Comparison of ENCODE assay signal across 8 mouse cellular contexts in the genomic region with DNA sequence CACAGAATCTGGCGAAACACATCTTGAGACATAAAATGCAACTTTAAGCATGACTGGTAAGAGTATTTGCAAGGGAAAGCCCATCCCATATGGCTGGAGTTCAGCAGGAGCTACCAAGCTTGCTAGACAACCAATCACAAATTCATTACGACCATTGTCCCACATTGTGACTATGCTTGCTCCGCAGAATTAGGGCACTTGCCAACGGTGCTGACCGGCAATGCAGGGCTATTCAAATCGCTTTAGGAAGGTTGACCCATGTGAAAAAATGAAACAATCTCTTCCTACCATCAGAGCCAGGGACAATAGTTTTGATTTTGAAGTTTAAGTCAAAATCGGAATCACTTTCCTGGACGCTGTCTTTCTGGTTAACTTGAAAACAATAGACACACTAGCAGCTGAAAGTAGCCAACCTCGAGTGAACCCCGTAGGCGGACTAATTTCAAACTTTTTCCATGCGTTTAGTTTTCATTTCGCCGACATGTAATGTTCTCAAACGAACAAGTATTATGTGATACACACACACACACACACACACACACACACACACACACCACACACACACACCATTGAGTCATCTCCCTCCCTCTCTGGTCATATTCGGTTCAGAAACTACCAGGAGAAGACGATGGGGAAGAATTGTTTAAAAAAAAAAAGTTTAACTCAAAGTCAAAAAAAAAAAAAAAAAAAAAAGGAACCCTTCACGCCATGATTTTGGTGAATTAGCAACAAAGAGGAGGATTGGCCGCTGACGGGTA. TPM values are rescaled to one million over a fixed set of nuclear protein-coding genes. Genes with fewer than 3 reads are reported as not detected.
DNase-seq lines count a peak whose midpoint lies in the region; ATAC-seq and TF ChIP-seq lines count a peak whose summit lies in the region.

Kat2b (plus strand) TSS at position 701 of the 758 bp plus-strand sequence.

- peak within 1 kb of the TSS; percentile 87 for H3K4me3 ChIP-seq in forebrain, postnatal 0 days (ENCODE audit: low read depth, low read length)
- H3K4me3 ChIP-seq in hindbrain, embryonic 12.5 days = peak within 1 kb of the TSS; percentile 96
- peak within 1 kb of the TSS; percentile 79 for H3K4me3 ChIP-seq in left cerebral cortex, adult 2 months

- H3K27ac ChIP-seq in forebrain, postnatal 0 days (ENCODE audit: low read depth, low read length) = peak within 1 kb of the TSS; percentile 92
- H3K27ac ChIP-seq in hindbrain, embryonic 12.5 days = peak within 1 kb of the TSS; percentile 98
- H3K27ac ChIP-seq in left cerebral cortex, adult 2 months = peak within 1 kb of the TSS; percentile 86

- H3K4me1 ChIP-seq in forebrain, postnatal 0 days (ENCODE audit: insufficient read depth) = peaks cover 19% of the 10 kb centered on the region; the same call in 1 of the 2 replicates
- peaks cover 27% of the 10 kb centered on the region for H3K4me1 ChIP-seq in hindbrain, embryonic 12.5 days

- no peak for ATAC-seq in forebrain, postnatal 0 days
- ATAC-seq in hindbrain, embryonic 12.5 days (ENCODE audit: low FRiP score) = no peak

- no peaks in the 10 kb centered on the region for H3K36me3 ChIP-seq in forebrain, postnatal 0 days (ENCODE audit: insufficient read depth)
- no peaks in the 10 kb centered on the region for H3K36me3 ChIP-seq in hindbrain, embryonic 12.5 days
- no peaks in the 10 kb centered on the region for H3K36me3 ChIP-seq in splenic B cell, adult 2 months (ENCODE audit: control insufficient read depth, insufficient read depth, low read length, poor library complexity, severe bottlenecking)

- H3K9me3 ChIP-seq in forebrain, postnatal 0 days (ENCODE audit: low read length) = no peaks in the 10 kb centered on the region
- no peaks in the 10 kb centered on the region for H3K9me3 ChIP-seq in hindbrain, embryonic 12.5 days (replicated peaks)

- H3K4me2 ChIP-seq in forebrain, postnatal 0 days (ENCODE audit: low read depth) = peak within 1 kb of the TSS; percentile 81
- peak within 1 kb of the TSS; percentile 89 for H3K4me2 ChIP-seq in hindbrain, embryonic 12.5 days (replicated peaks)

- under 1% methylated on average over 20 of the region's 20 CpGs for WGBS in forebrain, postnatal 0 days
- 2% methylated on average over 20 of the region's 20 CpGs for WGBS in hindbrain, embryonic 12.5 days

- peak within 1 kb of the TSS; percentile 86 for H3K9ac ChIP-seq in forebrain, postnatal 0 days
- H3K9ac ChIP-seq in hindbrain, embryonic 12.5 days = peak within 1 kb of the TSS; percentile 97

- H3K27me3 ChIP-seq in forebrain, postnatal 0 days (ENCODE audit: insufficient read depth, low read length) = no peaks in the 10 kb centered on the region
- H3K27me3 ChIP-seq in hindbrain, embryonic 12.5 days = no peaks in the 10 kb centered on the region
- no peaks in the 10 kb centered on the region for H3K27me3 ChIP-seq in splenic B cell, adult 2 months (ENCODE audit: control insufficient read depth, insufficient read depth, low read length, poor library complexity, severe bottlenecking)

- intact Hi-C loops in left cerebral cortex, adult 2 months (cut with DNase I) = loop anchor here (5.0 kb wide), 2 partner anchors 54 to 89 kb away; partner anchors contain the start of gene Rab5a

- no peak for TF ChIP-seq CTCF in forebrain, postnatal 0 days (IDR thresholded peaks at IDR 0.05; ENCODE audit: low read depth)
- TF ChIP-seq CTCF in left cerebral cortex, adult 2 months (IDR thresholded peaks at IDR 0.05) = no peak

- DNase-seq in layer of hippocampus, adult 18-20 months (ENCODE audit: low spot score in 2 of 2) = peak in 1 of 2 experiments; percentile 39
- DNase-seq in layer of hippocampus, adult 9-10 months (ENCODE audit: low spot score) = no peak
- peak; percentile 66 to 67 for DNase-seq in cerebellum, adult 18-20 months
- DNase-seq in forebrain, postnatal 0 days = peak; percentile 29
- DNase-seq in left cerebral cortex, adult 2 months (ENCODE audit: extremely low spot score in 1 of 2, low spot score in 2 of 2) = no peak
- peak; percentile 54 to 67 for DNase-seq in lung, postnatal 4 days
- DNase-seq in splenic B cell, adult 2 months (ENCODE audit: low read depth, low spot score) = peak; percentile 51

RNA-seq across cellular contexts. Expression of gene Kat2b, which starts in this region (rescaled TPM):
- total RNA-seq in layer of hippocampus, adult 18-20 months (2021) = 10 to 100 TPM; 16.9 to 18.4 TPM
- 19.7 and 20.9 TPM in 2 replicates for total RNA-seq in forebrain, postnatal 0 days (2014; rRNA removed)
- 1.7 and 2.4 TPM in 2 replicates for polyA plus RNA-seq in forebrain, postnatal 0 days (2015; fragmentation: Nextera tagmentation; extraction: Ambion mirVana)
- 5.3 and 5.8 TPM in 2 replicates for polyA plus RNA-seq in hindbrain, embryonic 12.5 days (2016; fragmentation: Nextera tagmentation; extraction: Ambion mirVana)
- 10 to 100 TPM; 17.1 to 18.4 TPM for total RNA-seq in left cerebral cortex, adult 2 months (2021)

Comparison
In these comparisons a context has a peak if more than half of its experiments do, and no peak if none do; other contexts are left out.
1. DNase-seq: peak in cerebellum, adult 18-20 months (2 of 2), forebrain, postnatal 0 days (single experiment), lung, postnatal 4 days (2 of 2) and splenic B cell, adult 2 months (single experiment); none in layer of hippocampus, adult 9-10 months (single experiment) and left cerebral cortex, adult 2 months (0 of 2).
2. Peak in every context shown above with its lines, with median percentiles within 50 percentile points of each other: H3K27ac ChIP-seq and H3K4me3 ChIP-seq.